Mouse (Mus musculus) neural tube, embryonic 13.5 days (tissue): ENCODE measurements at regions not wholly inside any gene's neighbourhood (a gene's known extent, or its start where the extent isn't known, plus 50 kb on each side); places are given as distances from the start of the nearest gene placed in this dataset. TPM values are rescaled to one million over a fixed set of nuclear protein-coding genes. Genes with fewer than 3 reads are reported as not detected.

Experiments used
- ATAC-seq: fragments of 200-750 bp; cut with Nextera tagmentation; 2 replicates; pipeline ENCODE4 v1.8.0; 2017; ENCODE audit warnings: low read depth, mild to moderate bottlenecking, moderate TSS enrichment, moderate library complexity
- H3K27ac ChIP-seq: fragments of 300-500 bp; sonication (generic); replicated peaks from 2 replicates; pipeline ENCODE4 v1.5.1; 2015; ENCODE audit warnings: moderate library complexity, mild to moderate bottlenecking, inconsistent platforms
- H3K27me3 ChIP-seq: fragments of 300-500 bp; sonication (generic); 2 replicates; pipeline ENCODE4 v1.6.1; 2015; ENCODE audit warnings: mild to moderate bottlenecking, inconsistent platforms
- H3K36me3 ChIP-seq: fragments of 300-500 bp; sonication (generic); 2 replicates; pipeline ENCODE4 v1.6.1; 2015; ENCODE audit warnings: mild to moderate bottlenecking, inconsistent platforms
- H3K4me1 ChIP-seq: fragments of 300-500 bp; sonication (generic); replicated peaks from 2 replicates; pipeline ENCODE4 v1.6.1; 2015; ENCODE audit warnings: inconsistent platforms
- H3K4me2 ChIP-seq: fragments of 300-500 bp; sonication (generic); 2 replicates; pipeline ENCODE4 v1.6.1; 2015; ENCODE audit warnings: inconsistent platforms, mild to moderate bottlenecking, moderate library complexity
- H3K4me3 ChIP-seq: fragments of 300-500 bp; sonication (generic); 2 replicates; pipeline ENCODE4 v1.5.1; 2015; ENCODE audit warnings: mild to moderate bottlenecking, inconsistent platforms
- H3K9ac ChIP-seq: fragments of 300-500 bp; sonication (generic); 2 replicates; pipeline ENCODE4 v1.6.1; 2015; ENCODE audit warnings: moderate library complexity, mild to moderate bottlenecking, inconsistent platforms
- H3K9me3 ChIP-seq: fragments of 300-500 bp; sonication (generic); 2 replicates; pipeline ENCODE4 v1.6.1; 2016; ENCODE audit warnings: inconsistent platforms
- WGBS: fragments of 180-500 bp; shearing (Covaris S2); methylation state at CpG from one replicate; pipeline ENCODE4 v1.1.7; 2015; 5-methylcytosine and 5-hydroxymethylcytosine counted together
- microRNA-seq: library from miRNA; unstranded; fragments of <30 nt; microRNA quantifications from one replicate; pipeline ENCODE4, GENCODE M21; 2016

DNA sequence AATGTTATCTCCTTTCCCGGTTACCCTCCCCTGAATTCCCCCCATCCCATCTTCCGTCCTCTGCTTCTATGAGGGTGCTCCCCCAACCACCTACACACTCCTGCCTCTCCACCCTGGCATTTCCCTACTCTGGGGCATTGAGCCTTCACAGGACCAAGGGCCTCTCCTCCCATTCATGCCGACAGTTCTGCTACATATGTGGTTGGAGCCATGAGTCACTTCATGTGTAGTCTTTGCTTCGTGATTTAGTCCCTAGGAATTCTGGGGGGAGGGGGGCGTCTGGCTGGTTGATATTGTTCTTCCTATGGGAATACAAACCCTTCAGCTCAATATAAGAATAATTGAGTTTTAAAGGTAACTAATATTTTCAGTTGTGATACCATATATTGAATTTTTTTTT lies 74.0 kb upstream of the Cxxc4 start:
- H3K9ac ChIP-seq = no peak overlapping the region
- ATAC-seq = no peak
- no peaks in the 10 kb centered on the region for H3K36me3 ChIP-seq
- no peak overlapping the region for H3K4me3 ChIP-seq
- WGBS = 85% methylated on average over 5 of the region's 5 CpGs
- H3K27me3 ChIP-seq = no peaks in the 10 kb centered on the region
- no peak overlapping the region for H3K27ac ChIP-seq
- 0 out of 2 replicates have a peak, but pooled peaks cover 5% of the 10 kb centered on the region for H3K9me3 ChIP-seq
- no peaks in the 10 kb centered on the region for H3K4me1 ChIP-seq
- H3K4me2 ChIP-seq = no peak overlapping the region

DNA sequence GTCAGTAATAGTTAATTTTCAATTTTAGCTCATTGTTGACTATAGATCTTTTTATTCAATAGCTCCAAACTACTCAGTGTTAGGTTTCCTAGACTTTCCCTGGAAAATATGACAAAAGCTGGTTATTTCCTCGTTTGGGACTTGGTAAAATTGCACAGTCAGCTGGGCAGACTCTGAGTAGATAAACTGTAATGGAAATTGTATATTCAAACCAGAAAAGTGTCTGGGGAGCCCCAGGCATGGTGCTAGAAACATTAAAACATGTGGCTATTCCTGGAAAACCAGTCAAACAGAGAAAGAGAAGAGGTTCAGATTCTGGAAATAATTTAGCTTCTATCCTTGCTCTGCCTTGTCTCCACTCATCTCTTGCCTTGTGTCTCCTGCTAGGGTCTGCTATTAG lies 66.4 kb upstream of the Cxxc4 start:
- H3K4me2 ChIP-seq = no peak overlapping the region
- H3K9ac ChIP-seq = no peak overlapping the region
- no peak overlapping the region for H3K4me3 ChIP-seq
- no peaks in the 10 kb centered on the region for H3K27me3 ChIP-seq
- no peak overlapping the region for H3K27ac ChIP-seq
- 0 out of 2 replicates have a peak, but pooled peaks cover 5% of the 10 kb centered on the region for H3K9me3 ChIP-seq
- H3K4me1 ChIP-seq = no peaks in the 10 kb centered on the region
- ATAC-seq = no peak
- WGBS = 51% methylated on average over 1 of the region's 1 CpGs
- H3K36me3 ChIP-seq = no peaks in the 10 kb centered on the region

DNA sequence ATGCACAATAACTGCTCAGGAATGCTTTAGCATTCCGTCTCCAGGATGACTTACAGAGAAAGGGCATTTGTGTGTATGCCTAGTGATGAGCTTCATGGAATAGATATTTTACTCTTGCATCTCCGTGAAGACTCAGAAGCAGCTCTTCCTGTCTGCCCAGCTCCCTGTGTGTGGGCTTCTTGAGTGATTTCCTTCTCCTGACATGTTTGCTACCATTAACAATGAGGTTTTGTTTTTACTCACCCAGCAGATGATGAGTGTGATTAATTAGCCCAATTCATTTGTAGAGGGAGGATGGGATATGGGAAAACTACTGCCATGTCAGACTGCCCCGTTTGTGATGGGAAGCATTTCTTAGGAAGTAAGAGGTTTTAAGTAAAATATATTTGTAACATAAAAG lies 63.9 kb upstream of the Cxxc4 start:
- Histone ChIP-seq H3K4me2 (no peak overlapping the region), H3K27me3 (no peaks in the 10 kb centered on the region), H3K36me3 (no peaks in the 10 kb centered on the region), H3K4me1 (no peaks in the 10 kb centered on the region), H3K9me3 (no peaks in the 10 kb centered on the region), H3K4me3 (no peak overlapping the region), H3K27ac (no peak overlapping the region), H3K9ac (no peak overlapping the region)
- no peak for ATAC-seq
- WGBS = 24% methylated on average over 3 of the region's 3 CpGs

GRCm38 (mm10) chr3:134178491-134179054 lies 57.7 kb upstream of the Cxxc4 start:
- no peak overlapping the region for H3K4me2 ChIP-seq
- ATAC-seq = 0 out of 2 replicates have a peak, but pooled peaks have one; percentile 43
- H3K27ac ChIP-seq = no peak overlapping the region
- no peaks in the 10 kb centered on the region for H3K36me3 ChIP-seq
- H3K4me3 ChIP-seq = no peak overlapping the region
- no peaks in the 10 kb centered on the region for H3K9me3 ChIP-seq
- H3K4me1 ChIP-seq = peaks cover 4% of the 10 kb centered on the region; the same call in 1 of the 2 replicates
- H3K27me3 ChIP-seq = no peaks in the 10 kb centered on the region
- 0 out of 2 replicates have a peak overlapping the region, but pooled peaks have one; percentile 5 for H3K9ac ChIP-seq
- 50% methylated on average over 7 of the region's 7 CpGs for WGBS

- no peak for ATAC-seq
These were observed 52.2 kb upstream of the Cxxc4 start for GRCm38 (mm10) chr3:134184042-134184441.

More at GRCm38 (mm10) chr3:134184042-134184441, 52.2 kb upstream of the Cxxc4 start:
- Histone ChIP-seq H3K27me3 (no peaks in the 10 kb centered on the region), H3K36me3 (no peaks in the 10 kb centered on the region), H3K27ac (no peak overlapping the region), H3K9ac (no peak overlapping the region), H3K4me3 (no peak overlapping the region), H3K9me3 (no peaks in the 10 kb centered on the region), H3K4me1 (no peaks in the 10 kb centered on the region), H3K4me2 (no peak overlapping the region)
- WGBS = 93% methylated on average over 4 of the region's 4 CpGs

Small RNAs in the stretch of these regions (microRNA-seq; reads per million reads assigned to microRNA genes)
- not detected for gene Gm44361
